Mouse (Mus musculus): Measurements from ENCODE around the gene Lrrc8a. TPM values are rescaled to one million over a fixed set of nuclear protein-coding genes. Genes with fewer than 3 reads are reported as not detected.

Lrrc8a gene
- polyA plus RNA-seq, 1 experiment, result 20.6 TPM

DNA sequence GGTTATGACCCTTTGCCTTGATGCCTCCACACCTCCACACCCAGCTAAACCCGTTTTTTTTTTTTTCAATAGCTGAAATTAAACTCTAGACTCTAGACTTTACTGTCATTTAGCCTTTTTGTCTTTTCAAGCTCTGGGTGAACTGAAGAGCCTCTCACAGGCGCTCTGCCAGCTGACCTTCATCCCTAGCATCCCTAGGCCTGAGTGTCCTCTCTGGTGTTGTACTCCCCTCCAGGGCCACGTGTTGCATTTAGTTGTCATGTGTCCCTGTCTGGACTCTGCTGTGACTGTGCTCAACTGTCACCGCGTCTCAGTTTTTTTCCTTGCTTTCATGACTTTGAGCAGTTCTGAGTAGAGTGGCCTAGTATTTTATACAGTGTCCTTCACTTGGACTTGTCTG, 62.5 kb downstream of the Lrrc8a start:
- no peak for TF ChIP-seq FOSL1 (IDR thresholded peaks at IDR 0.05; ENCODE audit: insufficient read depth, low read length, poor library complexity, severe bottlenecking)
- TF ChIP-seq CEBPB (IDR thresholded peaks at IDR 0.05; ENCODE audit: low read depth), result no peak
- TF ChIP-seq CTCF (IDR thresholded peaks at IDR 0.05; ENCODE audit: control insufficient read depth, insufficient read depth, insufficient read length), result no peak
- TF ChIP-seq MAX (IDR thresholded peaks at IDR 0.05), result no peak
- TF ChIP-seq MYOD1 (IDR thresholded peaks at IDR 0.05; ENCODE audit: control insufficient read depth, insufficient read length, low read depth), result no peak
- TF ChIP-seq USF1 (IDR thresholded peaks at IDR 0.05; ENCODE audit: low read depth), result no peak
- TF ChIP-seq MYOG (IDR thresholded peaks at IDR 0.05; ENCODE audit: control insufficient read depth, extremely low read depth, insufficient read length), result no peak
- peaks cover 86% of the 10 kb centered on the region for H3K36me3 ChIP-seq (ENCODE audit: control insufficient read depth, insufficient read depth)

DNA sequence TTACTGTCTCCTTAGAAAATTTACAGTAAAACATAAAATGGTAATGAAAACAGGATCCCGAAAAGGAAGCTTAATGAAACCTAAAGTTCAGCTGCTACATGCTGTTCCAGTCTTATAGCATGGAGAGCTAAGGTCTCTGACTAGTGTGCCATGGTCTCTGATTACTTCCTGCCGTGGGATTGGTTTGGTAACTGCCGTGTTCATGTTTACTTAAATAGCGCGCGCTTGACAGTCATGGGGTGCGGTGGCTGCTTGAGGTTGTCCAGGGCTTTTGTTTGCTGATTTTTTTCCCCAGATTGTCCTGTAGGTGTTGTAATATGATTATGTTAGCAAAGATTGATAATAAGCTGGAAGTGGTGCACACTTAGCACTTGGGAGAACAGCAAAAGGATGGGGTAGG, 68.6 kb downstream of the Lrrc8a start:
- Histone ChIP-seq H3K36me3 (ENCODE audit: control insufficient read depth, insufficient read depth) (peaks cover 99% of the 10 kb centered on the region), H3K4me3 (ENCODE audit: insufficient read depth, poor library complexity, severe bottlenecking) (no peak overlapping the region), H3ac (ENCODE audit: control insufficient read depth, insufficient read length, low read depth) (no peak overlapping the region), H3K27me3 (ENCODE audit: control insufficient read depth, insufficient read depth, insufficient read length) (no peaks in the 10 kb centered on the region), H3K79me2 (ENCODE audit: control insufficient read depth, insufficient read depth) (no peaks in the 10 kb centered on the region), H3K79me3 (ENCODE audit: low read depth) (no peaks in the 10 kb centered on the region)
- TF ChIP-seq CTCF (IDR thresholded peaks at IDR 0.05; ENCODE audit: control insufficient read depth, insufficient read depth, insufficient read length) (no peak), MYOD1 (IDR thresholded peaks at IDR 0.05; ENCODE audit: control insufficient read depth, insufficient read length, low read depth) (no peak), CEBPB (IDR thresholded peaks at IDR 0.05; ENCODE audit: low read depth) (no peak), MAX (IDR thresholded peaks at IDR 0.05) (no peak), MYOG (IDR thresholded peaks at IDR 0.05; ENCODE audit: control insufficient read depth, extremely low read depth, insufficient read length) (no peak), FOSL1 (IDR thresholded peaks at IDR 0.05; ENCODE audit: insufficient read depth, low read length, poor library complexity, severe bottlenecking) (no peak), USF1 (IDR thresholded peaks at IDR 0.05; ENCODE audit: low read depth) (no peak)

More for the DNA sequence above, 62.5 kb downstream of the Lrrc8a start:
- peaks cover 11% of the 10 kb centered on the region for H3K79me2 ChIP-seq (ENCODE audit: control insufficient read depth, insufficient read depth)
- H3K27me3 ChIP-seq (ENCODE audit: control insufficient read depth, insufficient read depth, insufficient read length), result no peaks in the 10 kb centered on the region
- H3K79me3 ChIP-seq (ENCODE audit: low read depth), result peaks cover 9% of the 10 kb centered on the region
- H3ac ChIP-seq (ENCODE audit: control insufficient read depth, insufficient read length, low read depth), result no peak overlapping the region
- H3K4me3 ChIP-seq (ENCODE audit: insufficient read depth, poor library complexity, severe bottlenecking), result no peak overlapping the region

DNA sequence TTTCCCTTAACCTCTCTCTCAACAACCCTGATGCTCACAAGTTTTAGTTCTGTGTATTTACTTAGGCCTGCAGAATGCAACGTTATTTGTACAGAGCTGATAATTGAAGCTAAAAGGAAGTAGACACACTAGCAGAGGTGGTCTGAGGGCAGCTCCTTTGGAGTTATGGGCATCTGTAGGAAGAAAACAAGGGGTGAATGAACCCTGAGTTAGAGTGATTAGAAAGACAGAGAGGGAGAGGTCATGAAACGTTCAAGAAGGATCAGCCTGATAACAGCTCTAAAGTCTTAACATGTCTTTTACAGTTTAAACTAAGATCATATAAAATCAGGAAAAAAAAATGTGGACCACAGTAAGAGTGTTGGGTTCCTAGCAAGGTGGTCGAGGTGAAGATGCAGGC, 71.8 kb downstream of the Lrrc8a start:
- Histone ChIP-seq H3K79me2 (ENCODE audit: control insufficient read depth, insufficient read depth) (no peaks in the 10 kb centered on the region), H3ac (ENCODE audit: control insufficient read depth, insufficient read length, low read depth) (no peak overlapping the region), H3K27me3 (ENCODE audit: control insufficient read depth, insufficient read depth, insufficient read length) (no peaks in the 10 kb centered on the region), H3K79me3 (ENCODE audit: low read depth) (no peaks in the 10 kb centered on the region), H3K4me3 (ENCODE audit: insufficient read depth, poor library complexity, severe bottlenecking) (no peak overlapping the region), H3K36me3 (ENCODE audit: control insufficient read depth, insufficient read depth) (peaks cover 97% of the 10 kb centered on the region)
- TF ChIP-seq USF1 (IDR thresholded peaks at IDR 0.05; ENCODE audit: low read depth), result no peak
- TF ChIP-seq CEBPB (IDR thresholded peaks at IDR 0.05; ENCODE audit: low read depth), result no peak
- no peak for TF ChIP-seq MYOD1 (IDR thresholded peaks at IDR 0.05; ENCODE audit: control insufficient read depth, insufficient read length, low read depth)
- no peak for TF ChIP-seq MYOG (IDR thresholded peaks at IDR 0.05; ENCODE audit: control insufficient read depth, extremely low read depth, insufficient read length)
- no peak for TF ChIP-seq CTCF (IDR thresholded peaks at IDR 0.05; ENCODE audit: control insufficient read depth, insufficient read depth, insufficient read length)
- no peak for TF ChIP-seq FOSL1 (IDR thresholded peaks at IDR 0.05; ENCODE audit: insufficient read depth, low read length, poor library complexity, severe bottlenecking)
- TF ChIP-seq MAX (IDR thresholded peaks at IDR 0.05), result no peak

DNA sequence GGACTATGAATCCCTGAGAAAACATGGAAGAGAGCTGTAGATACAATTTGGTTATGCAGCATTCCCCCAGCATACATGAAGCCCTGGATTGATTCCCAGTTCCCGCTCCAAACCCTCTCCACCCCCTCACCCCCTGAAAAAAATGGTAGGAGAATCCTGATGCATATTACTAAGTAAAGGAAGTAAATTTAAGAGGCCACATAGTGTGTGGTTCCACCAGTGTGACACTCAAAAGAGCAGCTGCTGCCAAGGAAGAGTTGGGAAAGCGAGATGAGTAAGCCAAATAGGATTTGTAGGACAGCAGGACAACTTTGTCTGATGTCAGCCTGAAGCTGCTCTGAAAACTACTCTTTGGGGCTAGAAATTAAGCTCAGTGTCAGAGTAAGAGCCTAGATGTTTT, 74.0 kb downstream of the Lrrc8a start:
- no peak for TF ChIP-seq CEBPB (IDR thresholded peaks at IDR 0.05; ENCODE audit: low read depth)
- TF ChIP-seq MAX (IDR thresholded peaks at IDR 0.05), result no peak
- no peak for TF ChIP-seq FOSL1 (IDR thresholded peaks at IDR 0.05; ENCODE audit: insufficient read depth, low read length, poor library complexity, severe bottlenecking)
- TF ChIP-seq CTCF (IDR thresholded peaks at IDR 0.05; ENCODE audit: control insufficient read depth, insufficient read depth, insufficient read length), result no peak
- no peak for TF ChIP-seq USF1 (IDR thresholded peaks at IDR 0.05; ENCODE audit: low read depth)
- Histone ChIP-seq H3K4me3 (ENCODE audit: insufficient read depth, poor library complexity, severe bottlenecking) (no peak overlapping the region), H3K36me3 (ENCODE audit: control insufficient read depth, insufficient read depth) (peaks cover 97% of the 10 kb centered on the region), H3ac (ENCODE audit: control insufficient read depth, insufficient read length, low read depth) (no peak overlapping the region), H3K79me3 (ENCODE audit: low read depth) (no peaks in the 10 kb centered on the region), H3K79me2 (ENCODE audit: control insufficient read depth, insufficient read depth) (no peaks in the 10 kb centered on the region), H3K27me3 (ENCODE audit: control insufficient read depth, insufficient read depth, insufficient read length) (no peaks in the 10 kb centered on the region)

Other genes starting within 250 kb of the Lrrc8a start
- 16.4 TPM for gene Wdr34, start 188.8 kb upstream of the Lrrc8a start, polyA plus RNA-seq (2012; fragmentation: generic; extraction: Trizol)
- 312 TPM for gene Set, start 180.3 kb upstream of the Lrrc8a start, polyA plus RNA-seq (2012; fragmentation: generic; extraction: Trizol)
- 5.5 TPM for gene Pkn3, start 160.0 kb upstream of the Lrrc8a start, polyA plus RNA-seq (2012; fragmentation: generic; extraction: Trizol)
- 31.5 TPM for gene Zdhhc12, start 144.1 kb upstream of the Lrrc8a start, polyA plus RNA-seq (2012; fragmentation: generic; extraction: Trizol)
- 7.2 TPM for gene Zer1, start 113.1 kb upstream of the Lrrc8a start, polyA plus RNA-seq (2012; fragmentation: generic; extraction: Trizol)
- gene Tbc1d13, start 104.0 kb upstream of the Lrrc8a start, polyA plus RNA-seq (2012; fragmentation: generic; extraction: Trizol), result 25.3 TPM
- 16.1 TPM for gene Endog, start 66.2 kb upstream of the Lrrc8a start, polyA plus RNA-seq (2012; fragmentation: generic; extraction: Trizol)
- 33.4 TPM for gene Spout1, start 59.3 kb upstream of the Lrrc8a start, polyA plus RNA-seq (2012; fragmentation: generic; extraction: Trizol)
- 2.7 TPM for gene Kyat1, start 31.9 kb upstream of the Lrrc8a start, polyA plus RNA-seq (2012; fragmentation: generic; extraction: Trizol)
- gene Gm28035, start 2.9 kb downstream of the Lrrc8a start, polyA plus RNA-seq (2012; fragmentation: generic; extraction: Trizol), result 0.01 TPM
- gene Phyhd1, start 28.5 kb downstream of the Lrrc8a start, polyA plus RNA-seq (2012; fragmentation: generic; extraction: Trizol), result 1.4 TPM
- 0.16 TPM for gene Gm28038, start 43.3 kb downstream of the Lrrc8a start, polyA plus RNA-seq (2012; fragmentation: generic; extraction: Trizol)
- 28.3 TPM for gene Dolk, start 48.6 kb downstream of the Lrrc8a start, polyA plus RNA-seq (2012; fragmentation: generic; extraction: Trizol)
- 54.6 TPM for gene Nup188, start 48.7 kb downstream of the Lrrc8a start, polyA plus RNA-seq (2012; fragmentation: generic; extraction: Trizol)
- gene Sh3glb2, start 121.6 kb downstream of the Lrrc8a start, polyA plus RNA-seq (2012; fragmentation: generic; extraction: Trizol), result 60.0 TPM
- gene Miga2, start 126.5 kb downstream of the Lrrc8a start, polyA plus RNA-seq (2012; fragmentation: generic; extraction: Trizol), result 29.4 TPM
- gene Dolpp1, start 154.5 kb downstream of the Lrrc8a start, polyA plus RNA-seq (2012; fragmentation: generic; extraction: Trizol), result 19.4 TPM
- 22.5 TPM for gene Crat, start 178.1 kb downstream of the Lrrc8a start, polyA plus RNA-seq (2012; fragmentation: generic; extraction: Trizol)
- gene Ptpa, start 178.3 kb downstream of the Lrrc8a start, polyA plus RNA-seq (2012; fragmentation: generic; extraction: Trizol), result 213 TPM
- gene Ier5l, start 236.5 kb downstream of the Lrrc8a start, polyA plus RNA-seq (2012; fragmentation: generic; extraction: Trizol), result 61.4 TPM

Measured in C2C12 (cell line).